Mouse (Mus musculus): ENCODE measurements around the gene Blcap. TPM values are rescaled to one million over a fixed set of nuclear protein-coding genes. Genes with fewer than 3 reads are reported as not detected.

Blcap gene
- polyA plus RNA-seq (2015; fragmentation: Nextera tagmentation; extraction: Ambion mirVana) = 26.7 and 32.1 TPM in 2 replicates

GRCm38 (mm10) chr2:157571224-157571832 is at the start of gene Blcap:
Gene Blcap, minus strand, starts transcription at chr2:157571274.

GRCm38 (mm10) chr2:157559858-157560257 is 11.2 kb downstream of the Blcap start, which contains the start of gene Nnat:
Gene Nnat, plus strand, starts transcription at chr2:157560078.

Small RNA genes within 50 kb of the gene (microRNA-seq; reads per million reads assigned to microRNA genes)
- gene Gm23134 = 0.64 to 0.81 reads per million in 2 experiments

Other genes starting within 250 kb of the Blcap start
- not detected in 2 replicates for gene Ghrh, start 223.8 kb downstream of the Blcap start, polyA plus RNA-seq (2015; fragmentation: Nextera tagmentation; extraction: Ambion mirVana)
- 42.9 and 48.3 TPM in 2 replicates for gene Manbal, start 203.7 kb downstream of the Blcap start, polyA plus RNA-seq (2015; fragmentation: Nextera tagmentation; extraction: Ambion mirVana)
- 3.2 and 3.5 TPM in 2 replicates for gene Src, start 152.8 kb downstream of the Blcap start, polyA plus RNA-seq (2015; fragmentation: Nextera tagmentation; extraction: Ambion mirVana)
- gene Nnat, start 11.2 kb downstream of the Blcap start, polyA plus RNA-seq (2015; fragmentation: Nextera tagmentation; extraction: Ambion mirVana) = 22.1 and 25.4 TPM in 2 replicates
- 21.1 and 23.5 TPM in 2 replicates for gene Ctnnbl1, start 166.1 kb upstream of the Blcap start, polyA plus RNA-seq (2015; fragmentation: Nextera tagmentation; extraction: Ambion mirVana)

Measured in skeletal muscle tissue, postnatal 0 days (tissue).